Comparison of ENCODE assay signal across 8 mouse cellular contexts in genomic region chr11:67855035-67855434, GRCm38 (mm10). TPM values are rescaled to one million over a fixed set of nuclear protein-coding genes. Genes with fewer than 3 reads are reported as not detected.
DNase-seq lines count a peak whose midpoint lies in the region.

No protein-coding gene starts in this region.

- intact Hi-C loops in left cerebral cortex, postnatal 4 days (cut with DNase I) = no loop called here
- intact Hi-C loops in heart, postnatal 36 days (cut with DNase I) = no loop called here

- peak; percentile 10 for DNase-seq in cerebellum, adult 9-10 months
- no peak for DNase-seq in cerebellum, adult 11 months
- DNase-seq in left cerebral cortex, postnatal 4 days = peak; percentile 30
- no peak for DNase-seq in left cerebral cortex, adult 9 months (ENCODE audit: low spot score in 2 of 2)
- peak; percentile 28 for DNase-seq in adipocyte (ENCODE audit: low spot score)
- peak; percentile 25 to 33 for DNase-seq in heart, postnatal 36 days
- DNase-seq in skeletal muscle tissue, adult 2 months (ENCODE audit: low read depth, low spot score) = peak; percentile 2
- DNase-seq in natural killer cell, adult 2 months (ENCODE audit: low spot score in 2 of 2) = no peak

RNA-seq across cellular contexts. Expression of gene Dhrs7c, which starts 57.0 kb away (rescaled TPM):
- total RNA-seq in left cerebral cortex, postnatal 4 days (2021) = under 1 TPM in 1 of 2 experiments, not detected in 1; 0.98 TPM
- 100 to 1,000 TPM; 208 to 239 TPM for total RNA-seq in heart, postnatal 36 days (2021)

Comparison
In these comparisons a context has a peak if more than half of its experiments do, and no peak if none do; other contexts are left out.
1. DNase-seq: peak in cerebellum, adult 9-10 months (single experiment), left cerebral cortex, postnatal 4 days (single experiment), adipocyte (single experiment), heart, postnatal 36 days (2 of 2) and skeletal muscle tissue, adult 2 months (single experiment); none in cerebellum, adult 11 months (single experiment), left cerebral cortex, adult 9 months (0 of 2) and natural killer cell, adult 2 months (0 of 2).
2. RNA of gene Dhrs7c, which starts 57.0 kb away (total RNA-seq): 208 to 239 TPM in heart, postnatal 36 days; 0.98 TPM in left cerebral cortex, postnatal 4 days; every median in the first group is over 100 times any median in the second.